Mouse (Mus musculus) urinary bladder, adult 2 months (tissue): ENCODE data around the gene Gcgr. TPM values are rescaled to one million over a fixed set of nuclear protein-coding genes. Genes with fewer than 3 reads are reported as not detected.

Source experiments
- DNase-seq: peaks from one replicate; pipeline ENCODE4 v3.0.0; 2022; ENCODE audit warnings: low spot score
- polyA plus RNA-seq: library from polyadenylated mRNA; depleted of rRNA; stranded (reverse); fragments of >200 nt; gene quantifications from 2 replicates; pipeline ENCODE4 v1.2.3, GENCODE M21; 2012; rRNA removed

Gene Gcgr
- polyA plus RNA-seq = 1.8 and 2.4 TPM in 2 replicates

DNA sequence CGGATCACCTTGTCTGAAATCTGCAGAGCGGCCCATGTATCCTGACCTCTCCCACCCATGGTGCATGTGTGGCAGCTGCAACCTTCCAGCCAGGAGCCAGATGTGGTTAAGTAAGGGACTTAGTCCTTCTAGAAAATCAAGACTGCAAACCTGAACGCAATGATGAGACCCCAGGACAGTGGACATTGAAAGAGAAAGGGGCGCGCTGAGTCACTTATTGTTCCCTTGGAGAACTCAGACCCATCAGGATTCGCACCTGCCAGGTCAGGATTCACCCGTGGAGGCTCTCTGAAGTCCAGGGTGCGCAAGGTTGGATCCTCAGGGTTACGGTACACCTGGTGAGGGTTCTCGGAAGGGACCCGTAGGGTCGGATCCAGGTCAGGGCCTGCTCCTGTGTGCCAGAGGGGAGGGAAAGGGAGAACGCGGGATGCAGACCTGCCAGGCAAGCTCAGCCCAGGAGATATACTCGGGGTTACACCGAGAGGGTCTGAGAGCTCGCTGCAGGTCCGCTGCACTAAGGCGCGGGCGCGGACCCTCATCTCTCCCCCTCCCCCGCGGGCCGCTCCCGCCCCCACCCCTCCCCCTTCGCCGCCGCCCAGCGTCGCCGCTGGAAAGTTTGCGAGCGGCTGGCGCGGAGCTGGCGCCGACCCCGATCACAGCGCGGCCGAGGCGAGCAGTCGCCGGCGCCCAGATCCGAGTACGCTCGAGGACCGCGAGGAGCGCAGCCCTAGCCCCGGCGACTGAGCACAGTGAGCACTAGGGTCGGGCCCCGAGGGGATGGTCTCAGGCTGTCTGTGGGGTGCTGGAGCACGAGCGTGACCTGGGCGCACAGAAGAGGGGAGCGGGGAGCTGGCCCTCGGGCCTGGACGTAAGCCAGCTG is at the start of gene Gcgr:
Gcgr (plus strand) TSS at position 615 of the 880 bp plus-strand sequence.
- peak; percentile 35 for DNase-seq

DNA sequence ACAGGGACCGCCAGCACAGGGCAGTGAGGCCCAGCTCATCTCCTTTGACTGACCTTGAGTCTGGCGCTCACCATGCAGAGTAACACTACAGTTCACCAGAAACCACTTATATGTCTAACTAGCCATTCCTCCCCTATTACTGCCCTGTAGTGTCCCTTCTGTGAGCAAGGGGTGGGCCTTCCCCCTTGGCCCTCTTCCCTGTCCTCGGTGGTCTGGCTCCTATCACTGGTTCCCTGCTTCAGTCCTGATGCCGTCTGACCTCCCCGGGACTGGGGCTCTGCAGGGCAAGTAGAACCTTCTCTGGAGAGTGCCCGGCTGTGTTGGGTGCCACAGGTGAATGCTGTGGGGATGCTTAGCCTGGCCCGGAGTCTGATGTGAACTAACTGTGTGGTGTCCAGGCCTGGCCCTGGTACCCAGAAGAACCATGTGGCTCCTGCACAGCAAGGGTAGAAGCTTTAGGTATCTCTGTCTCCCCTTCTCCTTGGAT is 47.0 kb upstream of the Gcgr start:
- DNase-seq = no peak

DNA sequence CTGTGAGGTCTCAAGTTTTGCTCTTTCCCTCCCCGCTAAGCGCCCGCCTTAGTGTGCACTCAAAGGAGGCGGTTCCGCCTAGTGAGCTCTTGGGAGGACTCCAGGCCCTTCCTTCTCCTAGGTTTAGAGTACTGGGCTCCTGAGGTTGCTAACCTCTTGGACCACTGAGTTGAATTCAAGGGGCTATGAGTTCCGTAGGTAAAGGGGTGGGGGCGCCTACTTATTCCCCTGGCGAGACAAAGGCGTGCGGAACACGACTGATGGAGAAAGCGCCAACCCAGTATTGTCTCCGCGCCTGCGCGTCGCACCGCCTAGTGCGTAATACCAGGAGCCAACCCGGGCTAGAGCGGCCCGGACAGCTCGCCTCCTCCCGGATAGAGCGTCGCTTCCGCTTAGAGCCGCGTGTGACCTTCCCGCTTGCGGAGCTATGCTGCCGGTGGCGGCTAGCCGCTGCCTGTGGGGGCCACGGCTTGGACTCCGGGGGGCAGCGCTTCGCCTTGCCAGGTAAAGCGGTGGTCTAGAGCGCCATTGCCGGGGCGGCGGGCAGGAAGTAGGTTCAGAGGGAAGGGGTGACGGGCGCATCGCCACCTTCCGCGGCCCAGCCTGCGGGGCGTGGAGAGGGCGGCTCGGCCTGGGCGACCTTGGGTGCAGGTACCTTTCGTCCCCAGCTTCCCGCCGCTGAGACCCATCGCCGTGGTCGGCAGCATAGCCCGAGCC is 46.1 kb upstream of the Gcgr start, which contains the start of gene Mrpl12:
Mrpl12 (plus strand) TSS at position 349 of the 717 bp plus-strand sequence.
- DNase-seq = peak; percentile 78

DNA sequence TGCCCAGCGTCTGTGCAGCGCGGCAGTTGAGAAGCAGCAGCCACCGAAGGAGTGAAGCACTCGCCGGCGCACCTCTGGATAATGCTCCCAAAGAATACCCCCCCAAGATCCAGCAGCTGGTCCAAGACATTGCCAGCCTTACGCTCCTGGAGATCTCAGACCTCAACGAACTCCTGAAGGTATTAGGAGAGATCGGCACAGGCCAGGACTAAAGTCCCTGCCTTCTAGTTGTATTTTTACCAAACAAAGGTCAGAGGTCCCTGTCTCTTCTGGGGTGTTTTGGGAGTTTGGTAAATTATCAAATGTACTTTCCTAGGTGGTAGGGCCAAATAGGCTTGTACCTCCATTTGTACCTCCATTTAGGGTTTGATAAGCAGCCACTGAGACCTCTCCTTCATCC is 45.2 kb upstream of the Gcgr start:
- DNase-seq = no peak

DNA sequence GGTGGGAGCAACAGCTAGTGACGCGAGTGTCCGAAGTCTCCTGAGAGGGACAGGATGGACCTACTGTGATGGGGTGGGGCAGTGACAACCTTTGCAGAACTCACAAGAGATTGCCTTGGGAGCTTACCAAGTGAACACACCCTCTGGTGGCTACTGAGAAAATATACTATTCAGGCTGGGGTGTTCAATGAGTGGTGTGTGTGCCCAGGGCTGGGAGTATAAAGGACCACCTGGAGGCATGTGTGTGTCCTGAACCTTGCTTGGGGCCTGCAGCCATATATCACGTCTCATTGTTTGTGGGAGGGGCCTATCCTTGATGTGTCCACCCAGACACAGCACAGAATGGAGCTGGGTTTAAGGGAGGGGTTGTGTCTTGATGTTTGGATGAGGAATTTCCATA is 42.0 kb upstream of the Gcgr start:
- no peak for DNase-seq

DNA sequence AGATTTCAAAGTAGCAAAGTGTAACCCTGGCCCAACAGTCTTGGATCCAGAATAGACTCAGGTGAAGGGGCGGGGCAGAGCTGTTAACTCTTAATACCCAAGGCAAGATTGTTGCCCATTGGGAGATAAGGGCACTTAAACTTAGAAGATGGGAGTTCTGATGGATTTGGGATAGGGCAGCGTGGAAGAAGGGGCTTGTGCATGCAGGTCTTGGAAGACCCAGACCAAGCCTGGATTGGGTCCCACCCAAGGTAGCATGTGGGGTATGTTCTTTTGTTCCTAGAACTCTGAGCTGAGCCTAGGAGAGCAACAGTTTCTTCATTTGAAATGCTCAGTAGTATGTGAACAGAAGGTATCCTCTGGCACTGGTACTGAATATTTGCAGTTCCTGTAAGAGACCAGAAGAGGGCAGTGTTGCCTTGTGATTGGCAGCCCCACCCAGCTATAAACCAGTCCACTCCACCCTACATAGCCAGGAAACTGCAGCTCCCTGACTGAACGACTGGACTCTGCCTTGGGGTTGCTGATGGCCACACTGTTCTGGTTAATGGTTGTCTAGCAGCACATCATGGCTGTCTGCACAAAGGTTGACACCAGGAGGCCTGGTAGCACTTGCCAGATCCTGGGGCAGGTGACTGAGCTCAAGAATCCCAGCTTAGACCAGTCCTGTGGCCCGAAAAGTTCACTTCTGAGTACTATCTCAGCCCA is 41.3 kb upstream of the Gcgr start:
- DNase-seq = no peak

DNA sequence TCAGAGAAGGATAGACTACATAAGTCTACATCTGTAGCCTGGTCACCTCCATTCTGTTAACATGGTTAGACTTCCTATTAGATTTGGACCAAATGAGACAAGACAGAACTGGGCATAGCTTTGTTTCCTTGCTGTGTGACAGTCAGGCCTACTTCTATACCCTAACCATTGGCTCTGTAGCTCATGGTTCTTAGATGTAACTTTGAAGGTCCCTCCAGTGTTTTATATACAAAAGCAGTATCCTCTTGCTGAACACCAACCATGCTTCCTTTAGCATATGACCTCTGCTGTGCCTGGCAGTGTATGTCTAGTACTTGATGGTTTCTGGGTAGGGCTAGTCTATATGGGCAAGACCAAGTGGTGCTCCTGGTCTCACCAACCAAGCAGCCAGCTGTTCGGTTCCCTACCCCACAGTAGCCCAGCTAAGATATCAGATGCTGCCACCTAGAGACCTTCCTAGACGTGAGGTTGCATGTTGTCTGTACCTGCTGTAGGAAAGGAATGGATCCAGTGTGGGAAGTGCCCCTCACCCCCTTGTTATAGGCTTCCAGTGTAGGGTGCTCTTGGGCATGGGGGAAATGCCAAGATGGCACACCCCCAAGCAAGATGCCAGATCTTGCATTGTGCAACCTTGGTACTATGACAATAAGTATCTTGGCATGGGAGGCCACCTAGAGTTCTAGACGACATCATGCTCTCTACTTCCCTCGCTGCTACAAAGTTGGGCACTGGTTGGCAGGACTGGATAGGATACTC is 40.0 kb upstream of the Gcgr start:
- DNase-seq = no peak

DNA sequence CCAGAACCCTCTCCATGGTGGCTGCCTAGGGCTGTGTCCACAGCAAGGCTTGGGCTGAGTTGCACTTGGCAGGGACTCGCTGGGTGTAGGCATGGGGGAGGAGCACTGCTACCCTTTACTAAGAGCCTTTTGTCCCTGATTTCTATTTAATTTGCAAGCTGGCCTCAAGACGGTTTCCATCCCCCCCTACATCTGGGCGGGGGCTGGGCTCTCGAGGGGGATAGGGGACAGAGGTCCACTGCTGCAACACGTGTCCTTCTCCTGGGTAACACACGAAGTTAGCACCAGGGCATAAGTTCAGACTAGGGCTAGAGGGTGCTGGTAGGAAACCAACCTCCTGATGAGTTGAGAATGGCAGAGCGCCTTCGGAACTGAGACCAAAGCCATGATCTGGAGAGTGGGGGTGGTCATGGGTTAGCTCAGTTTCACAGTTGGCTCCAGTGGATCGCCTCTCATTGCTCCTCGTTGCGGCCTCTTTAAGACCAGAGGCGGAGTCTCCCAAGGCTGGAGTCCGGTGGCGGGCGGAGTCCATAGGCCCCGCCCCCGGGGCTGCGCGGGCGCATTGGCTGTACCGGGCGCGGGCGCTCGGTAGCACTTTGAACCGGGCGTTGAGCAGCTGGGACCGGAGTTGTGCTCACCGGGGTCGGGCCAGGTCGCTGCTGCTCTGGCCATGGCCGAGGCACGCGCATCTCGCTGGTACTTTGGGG is 39.0 kb upstream of the Gcgr start, which contains the start of gene Slc25a10:
Slc25a10 (plus strand) TSS at position 524 of the 707 bp plus-strand sequence.
- DNase-seq = peak; percentile 84

DNA sequence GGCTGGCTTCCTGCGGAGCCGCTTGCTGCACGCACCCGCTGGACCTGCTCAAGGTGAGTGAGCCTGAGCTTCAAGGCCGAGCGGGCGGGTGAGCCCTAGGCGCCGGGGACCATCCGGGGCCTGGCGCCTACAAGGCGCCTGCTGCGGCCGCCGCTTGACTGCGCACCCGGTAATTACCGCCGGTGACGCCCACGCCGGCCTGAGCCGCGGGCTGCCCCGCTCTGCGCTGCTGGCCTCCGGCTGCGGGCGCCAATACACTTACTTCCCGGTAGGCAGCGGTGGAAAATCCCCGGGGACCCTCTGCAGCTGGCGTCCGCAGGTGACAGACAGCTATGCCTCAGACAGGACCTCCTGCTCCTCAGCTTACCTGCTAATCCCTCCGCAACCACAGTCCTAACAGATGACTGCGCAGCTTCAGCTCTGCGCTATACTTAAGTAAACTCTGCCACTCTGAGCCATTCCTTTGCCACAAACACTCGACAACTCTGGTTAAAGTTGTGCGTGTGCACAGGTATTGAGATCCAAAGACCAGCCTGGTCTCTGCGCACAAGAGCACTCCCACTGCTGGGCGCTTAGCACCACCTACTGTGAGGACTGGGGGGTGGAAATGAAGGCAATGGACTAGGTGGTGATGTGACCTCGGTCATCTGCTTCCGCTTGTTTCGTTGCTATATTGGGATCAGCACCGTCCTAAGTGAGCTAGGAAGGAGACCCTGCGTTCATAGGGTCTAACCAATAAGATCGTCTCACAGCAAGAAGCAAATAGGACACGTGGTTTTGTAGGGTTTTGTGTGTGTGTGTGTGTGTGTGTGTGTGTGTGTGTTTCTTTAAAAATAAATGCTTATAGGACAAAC is 38.2 kb upstream of the Gcgr start:
- DNase-seq = no peak

DNA sequence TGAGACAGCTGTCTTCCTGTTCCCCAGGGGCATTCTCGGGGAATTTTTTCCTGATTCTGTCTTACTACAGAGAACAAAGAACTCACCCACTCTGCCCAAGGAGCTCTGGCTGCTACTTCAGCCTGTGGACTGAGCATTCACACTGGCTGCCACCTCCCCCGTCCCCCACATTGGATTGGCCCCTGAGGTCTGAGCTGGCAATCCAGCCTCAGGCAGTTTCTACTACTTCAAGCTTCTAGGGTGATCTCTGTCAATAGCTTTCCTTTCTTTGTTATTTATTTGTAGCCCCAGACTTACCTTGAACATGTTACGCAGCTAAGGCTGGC is 37.7 kb upstream of the Gcgr start:
- no peak for DNase-seq

DNA sequence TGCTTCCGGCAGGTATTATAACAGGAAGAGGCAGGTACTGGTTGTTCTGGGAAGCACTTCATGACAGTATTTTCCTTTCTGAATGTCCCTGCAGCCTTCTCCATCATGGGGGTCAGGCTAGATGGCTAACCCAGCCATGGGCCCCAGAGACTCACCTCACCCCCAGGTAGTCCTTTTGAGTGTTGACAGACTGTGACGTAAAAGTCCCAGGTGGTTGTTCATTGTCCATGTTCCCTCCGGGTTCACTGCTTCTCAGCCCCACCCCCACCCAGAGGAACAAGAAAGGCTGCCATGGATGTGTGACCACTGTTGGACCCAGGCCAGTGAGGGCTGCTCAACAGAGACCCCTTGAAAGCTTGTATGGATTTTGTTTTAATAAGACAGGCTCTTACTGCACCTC is 37.1 kb upstream of the Gcgr start:
- no peak for DNase-seq

DNA sequence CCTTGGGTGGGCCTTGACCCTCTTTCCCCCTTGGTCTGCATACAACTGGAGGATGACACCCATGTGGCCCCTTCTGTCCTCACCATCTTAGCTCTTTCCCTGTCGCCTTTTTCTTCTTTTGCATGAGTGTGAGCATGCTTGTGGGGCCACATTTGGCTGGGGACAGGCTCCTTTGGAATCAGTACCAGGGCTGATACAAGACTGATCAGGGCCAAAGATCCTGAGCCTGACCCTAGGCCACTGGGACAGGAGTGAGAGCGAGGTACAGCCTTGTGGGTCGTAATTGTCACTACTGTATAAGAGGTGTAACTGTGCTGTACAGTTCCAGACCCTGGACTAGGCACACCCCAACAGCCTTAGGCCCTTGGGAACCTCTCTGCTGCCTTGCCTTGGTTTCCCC is 36.6 kb upstream of the Gcgr start:
- no peak for DNase-seq

DNA sequence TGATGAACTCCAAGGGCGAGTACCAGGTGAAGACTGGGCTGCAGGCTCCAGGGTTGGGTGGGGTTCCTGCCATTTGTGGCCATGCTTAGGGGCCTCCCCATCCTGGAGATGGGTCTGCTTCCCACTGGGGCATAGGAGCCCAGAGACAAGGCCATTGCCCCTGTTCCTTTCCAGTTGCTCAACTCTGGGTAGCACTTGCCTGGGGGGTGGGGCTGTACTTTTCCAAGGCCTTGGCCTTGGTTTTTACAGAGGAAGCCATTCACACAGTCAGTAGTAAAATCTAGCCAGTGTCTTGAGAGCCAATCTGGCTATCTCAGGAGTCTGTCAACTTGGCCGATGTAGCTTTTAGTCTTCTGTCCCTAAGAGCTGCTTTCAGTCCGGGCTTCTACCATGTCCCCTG is 33.1 kb upstream of the Gcgr start:
- DNase-seq = no peak

DNA sequence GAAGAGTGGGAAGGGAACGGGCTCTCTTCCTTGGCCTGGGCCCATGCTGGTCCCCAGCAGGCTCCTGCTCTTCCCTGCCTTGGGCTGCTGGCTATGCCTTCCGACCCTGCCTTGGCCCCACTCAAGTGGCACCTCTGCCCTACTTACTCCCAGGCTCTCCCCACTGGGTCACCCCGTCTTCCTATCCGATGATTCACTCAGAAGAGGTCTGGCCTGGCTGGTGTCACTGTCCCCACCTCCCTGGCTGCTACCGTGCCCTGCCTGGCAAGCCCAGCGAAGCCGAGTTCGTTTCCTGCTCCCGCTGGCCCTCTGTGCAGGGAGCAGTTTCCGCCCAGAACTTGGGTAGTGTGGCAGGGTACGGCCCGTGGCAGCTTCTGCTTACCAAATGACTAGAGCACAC is 32.3 kb upstream of the Gcgr start:
- DNase-seq = no peak

DNA sequence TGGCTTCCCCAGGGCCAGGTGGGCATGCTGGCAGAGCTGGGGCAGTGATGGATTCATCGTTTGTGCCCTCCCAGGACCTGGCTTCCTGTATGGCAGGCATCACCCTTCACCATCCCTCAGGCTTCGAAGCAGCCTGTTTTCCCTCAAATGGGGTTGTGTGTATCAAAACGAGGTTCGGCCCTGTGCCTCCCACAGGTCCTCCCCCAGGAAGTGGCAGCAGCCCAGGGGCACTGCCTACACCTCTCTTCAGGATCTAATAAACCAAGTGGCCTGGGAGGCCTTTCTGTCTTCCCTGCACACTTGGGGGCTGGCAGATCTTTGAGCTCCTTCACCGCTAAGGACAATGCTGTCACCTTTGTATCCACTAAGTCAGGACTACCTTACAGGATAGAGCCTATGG is 31.6 kb upstream of the Gcgr start:
- no peak for DNase-seq

DNA sequence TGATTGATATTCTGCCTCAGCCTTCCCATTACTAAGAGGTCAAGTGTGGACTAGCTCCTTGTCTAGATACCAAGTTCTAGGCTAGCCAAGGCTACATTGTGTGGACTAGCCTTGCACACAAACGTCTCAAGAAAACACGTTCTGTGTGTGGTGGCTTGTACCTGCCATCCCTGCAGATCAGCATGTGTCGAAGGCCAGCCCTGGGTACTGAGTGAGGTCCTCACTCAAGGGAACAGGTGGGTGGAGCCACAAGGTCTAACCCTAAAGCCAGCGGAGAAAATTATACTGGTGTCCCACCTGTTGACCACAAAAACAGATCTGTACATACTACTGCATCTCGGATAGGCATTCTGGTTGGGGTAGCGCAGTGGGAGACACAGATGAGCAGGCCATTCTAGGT is 30.6 kb upstream of the Gcgr start:
- DNase-seq = no peak

DNA sequence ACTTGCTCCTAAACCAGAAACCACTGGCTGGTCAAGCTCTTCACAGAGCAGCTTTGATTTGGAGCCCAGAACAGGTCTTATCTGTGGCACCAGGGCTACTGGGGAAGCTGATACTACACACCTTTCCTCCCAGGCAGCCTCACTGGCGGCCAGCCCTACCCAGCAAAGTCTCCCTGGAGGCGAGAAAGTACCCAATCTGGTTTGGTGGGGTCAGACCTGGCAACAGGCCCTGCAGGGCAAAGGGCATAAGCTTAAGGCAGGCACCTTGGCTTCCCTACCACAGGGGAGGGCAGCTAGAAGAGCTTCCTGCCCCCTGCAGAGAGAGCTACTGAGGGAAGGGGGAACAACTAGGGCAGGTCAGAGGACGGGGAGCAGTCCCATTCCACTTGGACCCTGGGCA is 30.1 kb upstream of the Gcgr start:
- peak; percentile 67 for DNase-seq

DNA sequence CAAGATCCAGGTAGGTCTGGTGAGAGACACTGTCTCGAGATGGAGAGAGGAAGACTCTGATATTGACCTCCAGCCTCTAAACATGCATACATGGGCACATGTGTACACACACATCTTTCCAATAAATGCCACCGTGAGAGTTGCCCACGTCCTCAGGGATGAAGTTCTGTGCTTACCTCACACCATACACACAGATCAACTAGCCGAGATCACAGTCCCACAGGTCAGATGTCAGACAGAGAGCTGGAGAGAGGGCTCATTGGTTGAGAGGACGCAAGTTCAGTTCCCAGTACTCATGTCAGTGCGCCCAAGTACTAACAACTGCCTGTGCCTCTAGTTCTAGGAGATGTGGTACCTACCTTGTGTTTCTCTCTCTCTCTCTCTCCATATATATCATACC is 29.5 kb upstream of the Gcgr start:
- DNase-seq = no peak

DNA sequence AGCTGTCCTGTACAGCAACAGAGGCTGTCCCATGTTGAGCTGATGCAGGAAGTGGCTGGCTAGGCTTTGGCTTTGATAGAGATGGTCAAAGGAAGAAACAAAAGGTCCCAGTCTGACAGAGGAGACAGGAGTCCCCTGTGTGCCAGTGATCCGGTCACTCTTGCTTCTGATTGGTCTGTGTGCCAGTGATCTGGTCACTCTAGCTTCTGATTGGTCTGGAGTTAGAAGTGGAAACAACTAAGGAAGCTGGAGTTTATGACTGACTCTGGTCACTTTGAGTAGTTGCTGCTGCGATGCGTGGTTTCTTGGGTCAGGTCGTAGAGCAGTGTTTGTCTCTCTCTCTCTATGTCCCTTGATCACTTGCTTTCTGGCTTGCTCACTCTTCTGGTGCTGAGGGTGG is 28.8 kb upstream of the Gcgr start:
- no peak for DNase-seq

DNA sequence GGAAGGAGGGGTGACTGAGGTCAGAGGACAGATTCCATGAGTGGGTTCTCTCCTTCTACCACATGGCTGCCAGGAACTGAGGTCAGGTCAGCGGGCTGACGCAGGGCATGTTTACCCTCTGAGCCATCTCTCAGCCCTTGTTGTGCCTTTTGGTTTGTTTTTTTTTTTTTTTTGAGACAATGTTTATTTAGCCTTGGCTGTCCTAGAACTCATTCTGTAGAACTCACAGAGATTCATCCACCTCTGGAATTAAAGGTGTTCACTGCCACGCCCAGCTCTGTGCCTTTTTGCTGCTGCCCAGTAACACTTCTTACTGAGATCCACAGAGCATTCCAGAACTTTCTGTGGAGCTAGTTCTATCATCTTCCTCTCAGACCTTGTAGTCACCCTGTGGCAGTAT is 24.8 kb upstream of the Gcgr start:
- no peak for DNase-seq
